Mouse (Mus musculus): ENCODE measurements around the gene Clybl. TPM values are rescaled to one million over a fixed set of nuclear protein-coding genes. Genes with fewer than 3 reads are reported as not detected.

Clybl gene
- total RNA-seq, 1 experiment from 2014 or later: 2.1 TPM

GRCm38 (mm10) chr14:122432558-122432957 lies 251.1 kb downstream of the Clybl start:
- ATAC-seq (ENCODE audit: extremely low read depth, insufficient number of reproducible peaks, low FRiP score, poor library complexity, severe bottlenecking): no peak

DNA sequence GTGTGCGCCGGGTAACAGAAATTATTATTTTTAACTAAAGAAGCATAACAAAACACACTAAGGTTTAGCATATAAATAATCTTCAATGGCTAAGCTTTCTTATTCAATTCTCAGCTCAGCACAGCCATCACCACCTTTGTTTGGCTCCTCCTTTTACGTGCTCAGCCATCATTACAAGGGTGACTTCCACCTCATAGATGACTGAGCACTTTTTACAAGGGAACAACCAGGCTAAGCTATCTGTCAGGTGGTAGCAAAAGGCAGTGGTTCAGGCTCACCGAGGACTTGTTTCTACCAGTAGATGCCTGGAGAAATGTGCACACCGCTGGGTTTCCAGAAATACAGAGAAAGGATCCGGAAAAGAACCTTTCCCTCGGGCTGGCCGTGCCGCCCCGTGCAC lies 252.5 kb downstream of the Clybl start:
- ATAC-seq (ENCODE audit: extremely low read depth, insufficient number of reproducible peaks, low FRiP score, poor library complexity, severe bottlenecking): no peak

- no peak for ATAC-seq (ENCODE audit: extremely low read depth, insufficient number of reproducible peaks, low FRiP score, poor library complexity, severe bottlenecking)
Measured at GRCm38 (mm10) chr14:122436850-122437249, 255.3 kb downstream of the Clybl start.

GRCm38 (mm10) chr14:122449601-122450495 lies 268.3 kb downstream of the Clybl start:
- ATAC-seq (ENCODE audit: extremely low read depth, insufficient number of reproducible peaks, low FRiP score, poor library complexity, severe bottlenecking): no peak

GRCm38 (mm10) chr14:122450496-122451382 lies 269.2 kb downstream of the Clybl start, which contains the start of gene Gm5089:
Gene Gm5089 (minus strand): TSS chr14:122451115.
- ATAC-seq (ENCODE audit: extremely low read depth, insufficient number of reproducible peaks, low FRiP score, poor library complexity, severe bottlenecking): no peak

DNA sequence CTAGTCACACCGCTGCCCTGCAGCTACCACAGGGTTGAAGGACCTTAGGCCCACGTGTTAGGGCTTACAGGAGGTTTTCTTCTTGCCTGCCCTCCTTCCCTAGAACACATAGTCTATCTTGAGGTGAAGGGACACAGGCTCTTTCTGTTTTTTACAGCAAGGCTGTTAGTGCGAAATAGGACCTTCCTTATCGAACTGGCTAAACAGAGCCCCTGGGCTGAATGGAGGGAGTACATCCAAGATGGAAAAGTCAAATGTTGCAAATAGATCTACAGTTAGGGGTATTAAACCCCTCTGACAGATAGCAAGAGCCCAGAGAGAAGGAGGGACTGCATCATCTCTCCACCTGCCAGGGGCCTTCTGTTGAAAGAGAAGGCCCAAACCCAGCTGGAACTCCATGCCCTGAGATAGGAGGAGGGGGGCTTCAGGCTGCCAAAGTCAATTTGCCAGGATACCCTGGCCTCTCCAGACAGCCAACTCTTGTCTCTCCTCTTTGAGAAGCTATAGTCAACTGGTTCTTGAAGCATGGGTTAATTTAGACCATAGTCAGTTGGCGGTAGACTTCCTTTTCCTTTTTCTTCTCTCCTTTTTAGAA lies 270.1 kb downstream of the Clybl start:
- no peak for ATAC-seq (ENCODE audit: extremely low read depth, insufficient number of reproducible peaks, low FRiP score, poor library complexity, severe bottlenecking)

Other genes starting within 250 kb of the Clybl start
- gene Gpr183, start 216.5 kb upstream of the Clybl start, total RNA-seq (2017): 73.9 and 74.6 TPM in 2 replicates
- 1.2 and 2.7 TPM in 2 replicates for gene Timm8a2, start 147.0 kb upstream of the Clybl start, total RNA-seq (2017)
- 112 and 114 TPM in 2 replicates for gene Tm9sf2, start 74.7 kb upstream of the Clybl start, total RNA-seq (2017)